Mouse (Mus musculus): ENCODE measurements around the gene Kcnk7.

Gene Kcnk7

DNA sequence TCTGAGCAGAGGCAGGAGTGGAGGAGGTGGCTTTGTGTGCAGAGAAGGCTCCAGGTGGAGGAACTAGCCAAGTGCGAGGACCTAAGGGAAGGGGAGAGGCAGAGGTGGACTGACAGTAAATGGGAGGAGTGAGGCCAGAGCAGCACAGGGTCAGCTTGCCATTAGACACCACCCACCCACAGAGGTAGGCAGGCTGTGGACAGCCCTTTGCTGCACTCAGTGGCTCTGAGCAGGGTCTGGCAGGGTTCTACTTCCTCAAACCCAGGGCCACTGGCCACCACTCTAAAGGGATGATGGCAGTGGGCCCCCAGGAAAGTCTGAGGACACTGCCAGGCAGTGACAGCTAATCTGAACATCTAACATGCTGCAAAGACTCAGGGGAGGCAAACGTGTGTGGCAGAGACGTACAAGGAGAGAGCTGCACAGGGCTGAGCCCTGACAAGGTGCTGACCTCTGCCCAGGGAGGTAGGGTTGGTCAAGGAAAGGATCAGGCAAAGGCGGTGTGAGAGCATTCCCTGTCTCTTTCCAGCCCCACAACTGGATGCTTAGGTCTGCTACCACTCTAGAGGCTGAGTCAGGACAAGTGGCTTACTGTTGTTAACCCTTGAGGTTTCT lies 19.9 kb downstream of the Kcnk7 start:
- no peak for DNase-seq (ENCODE audit: extremely low read depth, insufficient read length, low spot score)

DNA sequence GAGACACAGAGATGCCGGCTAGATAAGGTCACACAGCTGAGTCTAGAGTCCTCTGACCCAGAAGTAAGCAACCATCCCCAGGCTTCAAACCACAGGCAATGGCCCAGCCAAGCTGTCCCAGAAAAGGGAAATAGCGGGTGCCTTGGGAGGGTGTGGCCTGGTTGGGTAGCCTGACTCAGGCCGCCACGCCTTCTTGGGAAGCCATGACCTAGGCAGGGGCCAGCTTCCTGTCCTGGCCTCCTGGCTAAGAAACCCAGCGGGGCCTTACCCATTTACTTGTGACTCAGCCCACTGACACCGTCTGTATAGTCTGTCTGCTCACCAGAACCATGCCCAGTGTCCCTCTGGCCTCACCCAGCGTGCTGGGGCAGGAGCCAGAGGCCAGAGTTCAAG lies 20.4 kb downstream of the Kcnk7 start:
- DNase-seq (ENCODE audit: extremely low read depth, insufficient read length, low spot score), result peak; percentile 91

DNA sequence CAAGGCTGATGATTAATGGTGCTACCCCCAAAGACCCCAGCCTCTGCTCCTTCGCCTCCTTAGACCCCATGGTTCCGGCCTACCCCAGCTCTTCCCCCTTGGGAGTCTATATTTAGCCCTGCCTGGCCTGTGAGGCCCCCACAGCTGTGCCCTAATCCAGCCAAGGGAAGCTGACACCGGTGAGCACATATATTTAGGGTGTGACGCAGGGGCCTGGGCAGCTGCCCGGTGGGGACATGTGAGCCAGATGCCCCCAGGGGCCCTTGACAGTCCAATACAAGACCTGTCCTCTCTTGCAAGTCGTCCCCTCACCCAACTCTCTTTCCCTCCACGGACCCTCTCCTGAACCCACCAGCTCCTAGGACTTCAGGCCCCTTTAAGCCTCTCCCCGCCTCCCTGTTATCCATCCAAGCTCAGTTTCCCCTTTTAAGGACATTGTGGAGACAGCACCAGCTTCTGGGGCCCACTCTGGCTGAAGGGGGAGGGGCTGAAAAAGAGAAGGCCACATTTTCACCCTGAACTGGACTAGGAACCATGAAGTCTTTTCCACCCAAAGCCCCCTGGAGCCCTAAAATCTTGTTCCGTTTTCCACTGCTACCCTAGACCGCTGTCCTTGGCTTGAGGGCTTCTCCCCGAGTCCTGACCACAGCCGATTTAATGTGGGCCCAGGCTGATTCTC lies 21.0 kb downstream of the Kcnk7 start:
- DNase-seq (ENCODE audit: extremely low read depth, insufficient read length, low spot score), result peak; percentile 85

DNA sequence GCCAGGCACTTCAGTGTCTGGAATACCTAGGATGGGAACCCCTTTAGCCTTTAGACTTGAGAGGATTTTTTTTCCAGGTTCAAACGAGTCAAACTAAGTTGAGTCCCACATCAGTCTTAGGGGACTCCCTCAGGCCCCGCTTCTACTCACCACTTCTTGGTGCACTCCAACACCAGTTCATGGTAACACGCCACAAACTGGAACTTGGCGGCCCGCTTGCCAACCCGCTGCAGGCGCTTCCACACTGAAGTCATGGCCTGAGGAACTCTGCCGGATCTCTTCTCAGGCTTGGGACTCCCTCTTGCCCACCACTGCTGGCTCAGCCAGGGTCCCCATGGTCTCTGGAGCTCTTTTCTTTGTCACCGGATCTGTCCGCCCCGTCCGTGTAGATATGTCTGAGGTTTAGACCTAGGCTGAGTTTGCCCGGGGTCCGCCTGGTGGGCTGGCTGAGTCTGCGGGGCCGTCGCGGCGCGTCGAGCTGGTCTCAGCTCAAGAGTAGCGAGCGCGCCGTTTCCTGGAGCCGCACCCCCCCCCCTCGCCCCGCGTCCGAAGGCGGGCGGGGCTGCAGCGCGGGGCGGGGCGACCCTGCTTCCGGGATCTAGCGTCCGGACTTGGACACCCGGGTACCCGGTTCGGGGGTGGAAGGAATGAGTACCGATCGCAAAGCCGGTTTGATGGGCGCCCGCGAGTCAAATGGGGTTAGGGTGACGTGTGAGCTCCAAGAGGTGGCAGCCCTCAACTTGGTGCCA lies 21.8 kb downstream of the Kcnk7 start, which contains the start of gene Ehbp1l1:
Ehbp1l1 (minus strand) TSS at position 551 of the 749 bp plus-strand sequence.
- peak; percentile 85 for DNase-seq (ENCODE audit: extremely low read depth, insufficient read length, low spot score)

DNA sequence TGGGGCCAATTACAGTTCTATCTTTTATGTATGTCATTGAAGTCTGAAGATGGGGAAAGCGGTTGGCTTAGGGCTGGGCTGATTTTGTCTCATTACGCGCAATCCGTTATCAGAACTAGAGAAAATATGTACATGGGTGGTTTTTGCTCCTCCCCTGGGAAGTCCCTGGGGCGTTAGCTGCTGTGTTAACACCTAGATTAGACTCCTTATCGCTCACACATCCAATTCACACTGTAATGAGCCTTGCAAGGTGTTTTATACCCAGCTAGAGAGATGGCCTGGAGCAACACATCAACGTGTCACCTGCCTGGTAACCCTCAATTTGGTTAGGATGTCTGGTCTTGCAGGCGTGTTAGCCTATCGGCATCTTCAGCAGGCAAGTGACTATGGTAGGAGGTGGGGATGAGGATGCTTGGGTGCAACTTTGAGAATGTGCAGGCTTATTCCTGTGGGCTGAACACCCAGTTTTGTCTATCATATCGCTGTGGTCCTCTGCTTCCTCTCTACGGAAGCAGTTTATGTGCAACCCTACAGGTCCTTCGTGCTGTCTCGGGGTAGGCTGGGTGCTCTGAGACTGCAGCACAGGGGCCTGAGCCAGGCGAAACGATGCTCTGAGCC lies 22.9 kb downstream of the Kcnk7 start:
- no peak for DNase-seq (ENCODE audit: extremely low read depth, insufficient read length, low spot score)

DNA sequence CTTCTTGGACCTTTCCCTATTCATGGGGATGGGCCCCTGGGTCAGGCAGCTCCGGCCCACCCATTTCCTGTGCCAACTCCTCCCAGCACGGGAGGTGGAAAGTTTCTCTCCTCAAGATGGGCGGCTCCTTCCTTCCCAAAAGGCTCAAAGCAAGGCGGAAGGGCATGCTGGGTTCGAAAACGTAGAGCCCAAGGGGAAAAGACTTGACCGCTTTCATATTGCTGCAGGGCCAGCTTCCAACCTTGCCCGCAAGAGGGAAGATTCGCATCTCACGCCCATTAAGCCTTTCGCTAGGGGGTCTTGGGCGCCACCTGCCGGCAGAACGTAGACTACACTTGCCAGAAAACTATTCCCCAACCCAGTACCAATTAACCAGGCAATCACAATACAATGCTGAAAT lies 23.5 kb downstream of the Kcnk7 start:
- peak; percentile 36 for DNase-seq (ENCODE audit: extremely low read depth, insufficient read length, low spot score)

DNA sequence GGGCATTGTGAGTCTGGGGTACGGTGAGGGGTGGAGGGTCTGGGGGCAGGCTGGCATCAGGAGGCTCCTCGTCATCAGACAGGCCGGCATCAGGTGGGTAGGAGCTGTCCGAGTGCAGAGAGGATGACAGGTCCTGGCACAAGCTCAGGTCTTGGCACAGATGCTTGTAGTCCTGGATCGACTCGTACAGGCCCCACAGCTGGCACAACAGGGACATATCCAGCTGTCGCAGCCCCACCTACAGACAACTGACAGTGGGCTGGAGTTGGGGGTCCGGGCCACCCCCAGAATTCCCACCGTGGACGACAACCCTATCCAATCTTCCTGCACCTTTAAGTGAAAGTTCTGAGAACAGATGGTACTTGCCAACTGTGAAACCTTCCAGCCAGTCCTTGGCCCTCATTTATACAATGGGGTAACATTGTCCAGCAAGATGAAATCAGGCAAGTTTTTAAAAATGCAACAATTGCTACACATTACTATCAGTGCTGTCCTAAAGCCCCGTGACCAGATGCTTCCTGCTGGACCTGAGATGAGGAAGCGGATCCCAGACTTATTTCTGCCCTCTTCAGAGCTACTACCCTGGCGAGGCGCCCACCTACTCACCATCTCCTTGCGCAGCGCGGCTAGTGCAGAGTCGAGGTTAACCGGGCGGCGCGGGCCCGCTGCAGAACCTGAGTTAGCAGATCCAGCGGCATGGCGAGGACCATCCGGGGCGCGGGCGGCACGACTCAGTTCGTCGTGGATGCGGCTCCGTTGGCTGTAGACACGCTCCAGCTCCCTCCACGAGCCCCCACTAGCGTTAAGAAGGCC lies 24.7 kb downstream of the Kcnk7 start:
- peak; percentile 75 for DNase-seq (ENCODE audit: extremely low read depth, insufficient read length, low spot score)

DNA sequence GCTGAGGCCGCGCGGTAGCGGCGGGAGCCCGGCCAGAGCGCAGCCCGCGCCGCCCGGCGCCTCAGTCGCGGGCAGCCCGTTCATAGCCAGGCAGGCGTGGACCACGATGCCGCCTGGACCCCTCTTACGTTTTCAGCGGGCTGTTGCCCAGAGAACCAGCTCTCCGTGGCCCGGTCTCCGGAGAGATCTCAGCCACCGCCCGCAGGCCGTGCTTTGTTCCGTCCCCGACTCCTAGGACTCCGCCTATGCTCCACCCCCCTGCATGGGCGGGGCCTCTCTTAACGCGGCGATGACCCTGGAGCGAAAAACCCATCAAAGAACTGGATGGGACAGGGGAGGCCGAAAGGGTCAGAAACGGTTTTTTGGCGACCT lies 25.3 kb downstream of the Kcnk7 start, which contains the start of gene Fam89b:
Fam89b (minus strand) TSS at position 210 of the 372 bp plus-strand sequence.
- DNase-seq (ENCODE audit: extremely low read depth, insufficient read length, low spot score), result peak; percentile 78

DNA sequence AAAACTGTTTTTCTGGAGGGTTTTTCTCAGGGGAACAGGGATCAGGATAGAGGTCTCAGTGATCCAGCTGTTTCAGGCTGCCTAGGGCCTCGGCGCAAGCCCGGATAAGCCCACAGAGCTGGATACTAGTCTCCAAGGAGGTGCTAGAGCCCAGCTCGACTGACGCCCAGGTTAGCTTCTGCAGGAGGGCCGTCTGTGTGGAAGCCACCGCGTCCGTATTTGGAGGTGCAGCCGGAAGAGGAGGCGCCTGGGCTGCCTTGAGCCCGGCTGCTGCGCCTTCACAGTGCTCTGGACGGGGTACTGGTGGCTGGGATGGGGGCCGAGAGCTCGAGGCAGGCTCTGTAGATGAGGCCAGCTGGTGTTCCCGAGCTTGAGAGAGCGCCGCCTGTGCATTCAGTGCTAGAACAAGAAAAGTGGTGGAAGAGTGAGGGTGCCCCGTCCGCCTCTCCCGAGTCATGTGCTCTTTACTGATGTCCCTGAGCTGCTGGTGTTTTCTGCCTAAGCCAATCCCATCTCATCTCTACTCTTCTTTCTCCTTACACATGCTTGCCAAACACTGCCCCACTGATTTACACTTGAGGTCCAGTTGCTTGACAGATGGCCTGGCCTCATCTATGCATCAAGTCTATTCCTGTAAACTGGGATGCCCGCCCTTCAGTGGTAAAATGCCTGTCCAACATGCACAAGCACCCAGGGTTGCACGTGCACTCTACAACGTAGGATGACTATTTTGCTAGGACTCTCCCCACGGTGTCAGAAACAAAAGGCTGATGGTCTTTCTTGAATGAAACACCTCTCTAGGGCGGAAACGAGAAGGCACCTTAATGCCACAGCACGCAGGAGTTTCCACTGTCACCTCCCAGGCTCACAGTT lies 26.4 kb downstream of the Kcnk7 start:
- no peak for DNase-seq (ENCODE audit: extremely low read depth, insufficient read length, low spot score)

DNA sequence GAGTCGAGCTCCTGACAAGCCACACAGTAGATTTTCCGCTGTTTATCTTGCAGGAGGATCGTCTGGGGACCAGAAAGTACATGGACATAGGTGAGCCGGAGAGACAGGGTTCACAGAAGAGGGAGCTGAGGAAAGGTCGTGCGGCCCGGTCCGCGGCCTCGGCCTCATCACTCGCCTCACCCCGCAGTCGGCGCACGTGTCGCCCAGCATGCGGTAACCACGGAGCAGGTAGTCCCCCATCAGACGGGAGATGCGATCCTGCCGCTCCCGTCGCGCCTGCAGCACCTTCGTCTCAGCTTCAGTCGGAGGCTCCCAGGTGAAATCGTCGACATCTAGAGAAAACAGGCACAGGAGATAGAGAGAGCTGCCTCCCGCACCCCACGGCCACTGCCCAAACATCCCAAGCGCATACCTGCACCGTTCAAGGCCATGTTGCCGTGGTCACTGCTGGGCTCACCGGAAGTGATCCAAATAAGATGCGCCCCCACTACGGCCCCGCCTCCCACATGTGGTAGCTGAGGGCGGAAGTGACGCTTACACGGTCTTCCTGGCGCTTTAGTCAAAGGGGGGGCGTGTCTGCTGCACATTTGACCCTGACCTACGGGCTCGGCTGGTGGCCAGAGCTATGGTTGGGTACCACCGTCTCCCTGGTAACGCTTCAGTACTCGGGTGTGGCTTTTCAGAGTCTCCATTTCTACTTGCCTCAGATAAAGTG lies 27.3 kb downstream of the Kcnk7 start:
- peak; percentile 86 for DNase-seq (ENCODE audit: extremely low read depth, insufficient read length, low spot score)

DNA sequence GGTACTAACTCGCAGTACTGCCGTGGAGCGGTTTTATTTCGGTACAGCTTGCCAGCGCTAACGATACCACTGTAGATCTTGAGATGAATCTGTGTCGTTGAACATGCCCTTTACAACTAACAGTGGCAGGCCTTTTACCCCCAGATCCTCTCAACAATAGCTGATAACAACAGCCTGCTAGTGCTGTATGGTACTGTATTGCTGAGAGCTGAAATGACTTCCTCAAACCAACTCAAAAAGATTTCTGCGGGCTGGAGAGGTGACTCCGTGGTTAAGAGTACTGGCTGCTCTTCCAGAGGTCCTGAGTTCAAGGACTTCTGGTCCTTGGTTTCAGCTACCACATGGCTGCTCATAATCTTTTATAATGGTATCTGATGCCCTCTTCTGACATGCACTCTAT lies 30.2 kb downstream of the Kcnk7 start:
- no peak for DNase-seq (ENCODE audit: extremely low read depth, insufficient read length, low spot score)

DNA sequence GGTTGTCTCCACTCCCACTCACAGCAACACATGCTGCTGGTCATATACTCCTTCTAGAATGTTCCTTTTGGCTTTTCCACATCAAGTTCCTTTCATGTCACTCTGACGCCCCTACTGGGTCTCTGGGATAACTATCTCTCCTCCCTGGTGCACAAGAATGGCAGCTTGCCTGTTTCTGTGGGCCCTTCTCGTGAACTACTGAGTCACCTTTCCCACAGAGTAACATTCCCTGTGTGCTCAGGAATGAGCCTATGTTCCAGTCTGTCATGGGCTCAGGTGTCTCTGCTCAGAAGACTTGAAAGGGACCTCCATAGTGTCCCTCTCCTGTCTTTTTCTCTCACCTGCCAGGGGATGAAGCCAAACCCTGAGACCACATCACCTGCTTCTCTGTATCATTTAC lies 35.3 kb downstream of the Kcnk7 start:
- no peak for DNase-seq (ENCODE audit: extremely low read depth, insufficient read length, low spot score)

DNA sequence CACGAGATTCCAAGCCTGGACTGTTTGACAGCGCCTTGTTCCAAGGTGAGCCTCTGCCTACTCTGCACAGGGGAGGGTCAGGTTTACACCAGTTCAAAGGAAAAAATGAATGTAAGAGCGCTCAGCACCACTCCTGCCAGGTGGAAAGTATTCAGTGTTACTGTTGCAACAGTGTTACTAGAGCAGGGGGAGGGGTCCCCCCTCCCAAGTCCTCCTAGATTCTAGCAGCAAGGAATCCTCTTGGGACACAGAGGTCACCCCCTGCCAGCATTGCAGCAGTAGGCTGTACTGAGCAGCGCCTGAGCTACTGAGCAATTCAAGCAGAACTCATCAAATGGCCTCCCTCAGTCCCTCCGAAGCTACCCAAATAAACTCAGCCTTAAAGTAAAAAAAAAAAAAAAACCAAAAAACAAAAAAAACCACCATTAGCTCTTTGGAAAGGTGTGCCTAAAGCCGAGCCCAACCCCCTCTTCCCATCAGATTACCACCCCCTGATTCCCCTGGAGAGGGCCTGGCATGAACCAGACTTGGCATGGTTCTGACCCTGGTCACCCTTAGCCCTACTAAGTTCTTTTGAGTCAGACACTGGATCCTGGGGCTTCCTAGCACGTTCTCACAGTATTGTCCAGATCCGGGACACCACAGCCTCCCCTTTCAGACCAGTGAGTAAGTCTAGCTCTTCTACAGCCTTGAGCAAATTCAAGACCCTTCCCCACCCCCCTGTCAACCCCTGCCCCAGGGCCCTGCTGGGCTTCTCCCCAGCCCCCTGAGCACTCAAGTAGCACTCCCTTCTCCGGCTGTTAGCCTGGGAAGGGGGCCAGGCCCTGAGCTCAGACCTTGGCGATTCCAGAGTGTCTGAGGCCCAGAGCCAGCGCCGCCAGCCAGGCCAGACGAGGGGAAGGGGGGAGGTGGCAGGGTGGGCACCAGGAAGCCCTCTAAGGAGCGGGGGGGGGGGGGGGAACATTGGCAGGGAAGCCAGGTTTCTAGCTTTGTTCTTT lies 36.5 kb downstream of the Kcnk7 start, which contains the start of gene Ltbp3:
Ltbp3 (plus strand) TSS at position 585 of the 998 bp plus-strand sequence.
- DNase-seq (ENCODE audit: extremely low read depth, insufficient read length, low spot score), result peak; percentile 69

DNA sequence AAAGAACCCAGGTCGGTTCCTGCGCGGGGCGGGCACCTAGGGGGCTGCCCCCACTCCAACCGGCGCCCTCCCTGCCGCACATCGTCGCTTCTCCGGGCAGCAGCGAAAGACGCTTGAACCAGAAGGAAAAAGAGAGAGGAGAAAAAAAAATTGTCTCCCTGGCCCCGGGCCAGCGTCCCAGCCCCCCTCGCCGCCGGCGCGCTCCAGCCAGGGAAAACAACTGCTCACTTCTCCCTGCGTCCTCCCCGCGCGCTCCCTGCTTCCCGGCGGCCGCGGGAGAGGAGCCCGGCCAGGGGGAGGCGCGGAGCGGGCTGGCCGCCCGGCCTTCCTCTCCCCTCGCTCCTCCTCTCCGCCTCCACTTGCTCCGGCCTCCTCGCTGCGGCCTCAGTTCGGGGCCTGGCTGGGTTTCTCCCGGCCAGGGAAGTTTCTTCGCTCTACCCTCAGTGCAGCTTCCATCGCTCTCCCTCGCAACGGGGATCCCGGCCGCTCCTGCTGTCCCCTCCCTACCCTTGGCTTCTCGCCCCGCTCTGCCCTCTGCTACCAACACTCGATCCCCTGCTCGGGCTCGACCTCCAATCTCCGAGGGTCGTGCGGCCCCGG lies 37.6 kb downstream of the Kcnk7 start:
- DNase-seq (ENCODE audit: extremely low read depth, insufficient read length, low spot score), result peak; percentile 86

DNA sequence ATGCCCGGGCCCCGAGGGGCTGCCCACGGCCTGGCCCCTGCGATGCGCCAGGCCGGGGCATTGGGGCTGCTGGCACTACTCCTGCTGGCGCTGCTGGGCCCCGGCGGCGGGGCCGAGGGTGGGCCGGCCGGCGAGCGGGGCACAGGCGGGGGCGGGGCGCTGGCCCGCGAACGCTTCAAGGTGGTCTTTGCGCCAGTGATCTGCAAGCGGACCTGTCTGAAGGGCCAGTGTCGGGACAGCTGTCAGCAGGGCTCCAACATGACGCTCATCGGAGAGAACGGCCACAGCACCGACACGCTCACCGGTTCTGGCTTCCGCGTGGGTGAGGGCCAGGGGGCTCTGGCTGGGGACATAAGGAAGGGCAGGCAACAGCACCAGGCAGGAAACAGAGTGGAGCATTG lies 38.1 kb downstream of the Kcnk7 start:
- peak; percentile 54 for DNase-seq (ENCODE audit: extremely low read depth, insufficient read length, low spot score)

DNA sequence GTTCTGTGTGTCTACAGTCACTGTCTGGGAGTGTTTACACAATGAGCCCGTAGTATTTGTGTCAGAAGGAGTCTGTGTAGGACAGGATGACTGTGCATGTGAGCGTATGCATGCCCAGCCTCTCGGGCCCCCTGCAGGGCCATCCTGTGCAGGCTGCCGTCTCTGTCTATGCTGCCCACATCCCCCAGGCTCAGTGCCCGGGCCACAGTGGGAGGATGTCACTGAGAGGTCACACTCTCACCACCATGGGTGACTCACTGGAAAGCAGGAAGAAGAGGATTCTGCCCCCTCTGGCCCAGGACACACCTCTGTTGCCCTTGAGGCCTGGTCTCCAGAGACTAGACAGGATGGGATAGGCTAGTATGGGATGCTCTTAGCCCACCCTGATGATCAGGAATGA lies 39.4 kb downstream of the Kcnk7 start:
- peak; percentile 90 for DNase-seq (ENCODE audit: extremely low read depth, insufficient read length, low spot score)
